Mouse (Mus musculus): ENCODE measurements around the gene Pcif1. TPM values are rescaled to one million over a fixed set of nuclear protein-coding genes. Genes with fewer than 3 reads are reported as not detected.
"Not testable (repeated sequence)": the region's sequence is repeated elsewhere in the genome, so short reads cannot be mapped to it uniquely, and the experiment has no call there.

Pcif1 gene
- total and polyA plus RNA-seq, 2 experiments from 2014 or later = 83.7 to 108 TPM

GRCm38 (mm10) chr2:164874239-164874769, 4.8 kb upstream of the Pcif1 start:
- Histone ChIP-seq H3K27ac (peak overlapping the region; percentile 54), H3K4me3 (ENCODE audit: low read length) (no peak overlapping the region), H3K36me3 (ENCODE audit: insufficient read depth, low read length) (no peaks in the 10 kb centered on the region)

GRCm38 (mm10) chr2:164875648-164876047, 3.5 kb upstream of the Pcif1 start:
- H3K36me3 ChIP-seq (ENCODE audit: insufficient read depth, low read length); H3K27ac ChIP-seq; H3K9ac ChIP-seq (replicated peaks; ENCODE audit: low read length); H3K4me2 ChIP-seq (ENCODE audit: low read depth, low read length); H3K27me3 ChIP-seq (ENCODE audit: insufficient read depth, low read length); H3K4me1 ChIP-seq (ENCODE audit: insufficient read depth, low read length); H3K9me3 ChIP-seq (ENCODE audit: low read length); DNase-seq (ENCODE audit: low spot score); ATAC-seq; H3K4me3 ChIP-seq (ENCODE audit: low read length): not testable (repeated sequence)
- 52% methylated on average over 2 of the region's 2 CpGs for WGBS

More at GRCm38 (mm10) chr2:164874239-164874769, 4.8 kb upstream of the Pcif1 start:
- no peak overlapping the region for H3K9ac ChIP-seq (replicated peaks; ENCODE audit: low read length)
- ATAC-seq (no peak), DNase-seq (ENCODE audit: low spot score) (no peak)
- H3K9me3 ChIP-seq (ENCODE audit: low read length) = no peaks in the 10 kb centered on the region
- TF ChIP-seq CTCF (IDR thresholded peaks at IDR 0.05; ENCODE audit: low read depth) = no peak
- no peaks in the 10 kb centered on the region for H3K27me3 ChIP-seq (ENCODE audit: insufficient read depth, low read length)
- H3K4me1 ChIP-seq (ENCODE audit: insufficient read depth, low read length) = 0 out of 2 replicates have a peak, but pooled peaks cover 8% of the 10 kb centered on the region
- 50% methylated on average over 1 of the region's 1 CpGs for WGBS
- H3K4me2 ChIP-seq (ENCODE audit: low read depth, low read length) = no peak overlapping the region

GRCm38 (mm10) chr2:164877376-164878215, 1.5 kb upstream of the Pcif1 start:
- H3K9me3 ChIP-seq (ENCODE audit: low read length); H3K9ac ChIP-seq (replicated peaks; ENCODE audit: low read length); H3K27ac ChIP-seq; ATAC-seq; H3K36me3 ChIP-seq (ENCODE audit: insufficient read depth, low read length); H3K27me3 ChIP-seq (ENCODE audit: insufficient read depth, low read length); H3K4me3 ChIP-seq (ENCODE audit: low read length); H3K4me1 ChIP-seq (ENCODE audit: insufficient read depth, low read length); DNase-seq (ENCODE audit: low spot score): not testable (repeated sequence)
- peak overlapping the region; percentile 100 for H3K4me2 ChIP-seq (ENCODE audit: low read depth, low read length)
- WGBS = 73% methylated on average over 11 of the region's 11 CpGs

DNA sequence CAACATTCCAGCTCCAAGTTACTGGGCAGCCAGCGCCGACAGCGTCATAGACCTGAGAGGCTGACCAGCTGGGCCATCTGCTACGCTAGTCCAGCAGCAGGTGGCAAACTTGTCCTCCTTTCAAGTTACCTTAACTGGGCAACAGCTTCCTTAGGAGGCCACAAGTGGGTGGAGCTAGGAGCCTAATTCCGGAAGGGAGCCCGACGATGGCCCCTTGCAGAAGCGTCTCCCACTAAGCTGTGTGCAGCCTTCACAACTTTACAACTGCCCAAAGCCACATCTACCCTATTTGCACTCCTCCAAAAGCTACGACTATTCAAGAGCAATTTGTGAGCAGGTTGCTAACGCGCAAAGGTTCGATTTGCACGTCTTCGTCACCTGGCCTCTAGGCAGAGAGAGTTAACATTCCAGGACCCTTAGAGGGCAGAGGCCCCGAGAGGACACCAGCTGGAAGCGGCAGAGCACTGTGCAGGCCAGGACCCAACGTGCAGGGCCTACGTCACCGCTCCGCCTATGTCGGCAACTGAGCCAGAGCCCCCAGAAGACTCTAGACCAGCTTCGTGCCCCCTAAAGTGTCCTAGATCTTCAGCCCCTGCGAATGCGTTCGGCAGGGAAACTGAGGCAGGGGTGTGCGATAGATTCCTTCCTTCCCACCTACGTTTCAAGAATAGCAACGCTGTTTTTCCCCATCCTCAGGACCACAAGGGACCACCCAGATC, 436 bp upstream of the Pcif1 start:
- no peaks in the 10 kb centered on the region for H3K27me3 ChIP-seq (ENCODE audit: insufficient read depth, low read length)
- peak; percentile 34 for TF ChIP-seq CTCF (IDR thresholded peaks at IDR 0.05; ENCODE audit: low read depth)
- H3K36me3 ChIP-seq (ENCODE audit: insufficient read depth, low read length) = peaks cover 10% of the 10 kb centered on the region
- H3K9me3 ChIP-seq (ENCODE audit: low read length) = no peaks in the 10 kb centered on the region
- H3K9ac ChIP-seq (replicated peaks; ENCODE audit: low read length) = peak overlapping the region; percentile 96
- 1% methylated on average over 28 of the region's 28 CpGs for WGBS
- ATAC-seq = no peak; the same call in 1 of the 2 replicates
- 0 out of 2 replicates have a peak, but pooled peaks cover 8% of the 10 kb centered on the region for H3K4me1 ChIP-seq (ENCODE audit: insufficient read depth, low read length)
- peak overlapping the region; percentile 71 for H3K4me3 ChIP-seq (ENCODE audit: low read length)
- H3K4me2 ChIP-seq (ENCODE audit: low read depth, low read length) = peak overlapping the region; percentile 100
- peak; percentile 57 for DNase-seq (ENCODE audit: low spot score)
- peak overlapping the region; percentile 100 for H3K27ac ChIP-seq

GRCm38 (mm10) chr2:164879568-164880277, 619 bp downstream of the Pcif1 start:
- no peak for TF ChIP-seq CTCF (IDR thresholded peaks at IDR 0.05; ENCODE audit: low read depth)
- WGBS = 2% methylated on average over 45 of the region's 72 CpGs
- ATAC-seq = peak; percentile 93

DNA sequence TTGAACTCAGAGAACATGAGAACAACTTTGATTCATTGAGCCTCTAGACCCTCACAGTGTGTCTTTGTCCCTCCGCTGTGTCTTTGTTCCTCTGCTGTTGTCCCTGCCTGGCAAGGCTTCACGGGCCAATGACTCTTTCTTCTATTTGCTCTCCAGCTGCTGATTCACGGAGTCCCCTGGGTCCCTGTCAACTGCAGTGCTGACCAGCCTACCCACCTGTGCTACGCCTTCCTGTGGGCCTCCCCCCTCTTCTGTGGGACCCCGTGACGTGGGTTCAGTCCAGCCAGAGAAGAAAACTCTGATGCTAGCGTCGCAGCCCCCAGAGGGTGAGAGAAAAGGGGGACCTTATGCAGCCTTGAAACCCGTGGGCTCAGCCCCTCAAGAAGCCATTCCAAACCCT, 3.5 kb downstream of the Pcif1 start:
- WGBS = 32% methylated on average over 9 of the region's 9 CpGs
- 0 out of 2 replicates have a peak, but pooled peaks cover 8% of the 10 kb centered on the region for H3K4me1 ChIP-seq (ENCODE audit: insufficient read depth, low read length)
- H3K4me3 ChIP-seq (ENCODE audit: low read length) = no peak overlapping the region
- no peak for ATAC-seq
- no peak overlapping the region for H3K27ac ChIP-seq
- DNase-seq (ENCODE audit: low spot score) = no peak
- peaks cover 49% of the 10 kb centered on the region for H3K36me3 ChIP-seq (ENCODE audit: insufficient read depth, low read length)
- no peak for TF ChIP-seq CTCF (IDR thresholded peaks at IDR 0.05; ENCODE audit: low read depth)
- H3K4me2 ChIP-seq (ENCODE audit: low read depth, low read length) = no peak overlapping the region
- H3K9ac ChIP-seq (replicated peaks; ENCODE audit: low read length) = no peak overlapping the region
- no peaks in the 10 kb centered on the region for H3K9me3 ChIP-seq (ENCODE audit: low read length)
- H3K27me3 ChIP-seq (ENCODE audit: insufficient read depth, low read length) = no peaks in the 10 kb centered on the region

More at GRCm38 (mm10) chr2:164879568-164880277, 619 bp downstream of the Pcif1 start:
- H3K9ac ChIP-seq (replicated peaks; ENCODE audit: low read length) = peak overlapping the region; percentile 96
- H3K27me3 ChIP-seq (ENCODE audit: insufficient read depth, low read length) = no peaks in the 10 kb centered on the region
- H3K4me3 ChIP-seq (ENCODE audit: low read length) = peak overlapping the region; percentile 71
- H3K4me2 ChIP-seq (ENCODE audit: low read depth, low read length) = peak overlapping the region; percentile 100
- peaks cover 21% of the 10 kb centered on the region for H3K36me3 ChIP-seq (ENCODE audit: insufficient read depth, low read length)
- peak overlapping the region; percentile 100 for H3K27ac ChIP-seq
- no peaks in the 10 kb centered on the region for H3K9me3 ChIP-seq (ENCODE audit: low read length)
- peak; percentile 98 for DNase-seq (ENCODE audit: low spot score)
- H3K4me1 ChIP-seq (ENCODE audit: insufficient read depth, low read length) = 0 out of 2 replicates have a peak, but pooled peaks cover 8% of the 10 kb centered on the region

All from hindbrain, postnatal 0 days (tissue).